ENCODE assay signal across 21 mouse cellular contexts in genomic region chr5:38708940-38709581, GRCm38 (mm10). TPM values are rescaled to one million over a fixed set of nuclear protein-coding genes. Genes with fewer than 3 reads are reported as not detected.
A peak's percentile ranks its signal among the peaks of the same experiment; 100 is the strongest.
DNase-seq lines count a peak whose midpoint lies in the region; TF ChIP-seq lines count a peak whose summit lies in the region.
"Had no signal": no experiment of that assay in that cellular context is flagged by ENCODE, and none has a peak within 500 bp of the region (broad histone marks: within the 10 kb centered on the region; RNA-seq: fewer than 3 reads in every experiment).

No protein-coding gene starts in this region.

- H3K27me3 ChIP-seq in ES-Bruce4 (ENCODE audit: control insufficient read depth, insufficient read depth, low read length, poor library complexity, severe bottlenecking), result no peaks in the 10 kb centered on the region
- H3K27me3 ChIP-seq: heart, embryonic 12.5 days; limb, embryonic 12.5 days; liver, embryonic 12.5 days; midbrain, embryonic 12.5 days had no signal

- H3K4me3 ChIP-seq in layer of hippocampus, adult 2 months, result no peak overlapping the region
- no peak overlapping the region for H3K4me3 ChIP-seq in ES-Bruce4 (ENCODE audit: low read depth, low read length)
- H3K4me3 ChIP-seq: gastrocnemius, adult 2 months; heart, embryonic 12.5 days; hindbrain, embryonic 10.5 days; limb, embryonic 12.5 days; liver, embryonic 12.5 days; midbrain, embryonic 12.5 days had no signal

- no peak overlapping the region for H3K9ac ChIP-seq in ES-Bruce4 (ENCODE audit: low read depth, poor library complexity, severe bottlenecking)
- H3K9ac ChIP-seq: heart, embryonic 12.5 days; limb, embryonic 12.5 days; liver, embryonic 12.5 days; midbrain, embryonic 12.5 days had no signal

- peaks cover 6% of the 10 kb centered on the region for H3K4me1 ChIP-seq in ES-Bruce4 (ENCODE audit: control insufficient read depth, insufficient read depth, low read length)
- H3K4me1 ChIP-seq: heart, embryonic 12.5 days; hindbrain, embryonic 10.5 days; limb, embryonic 12.5 days; liver, embryonic 12.5 days; midbrain, embryonic 12.5 days had no signal

- no peak overlapping the region for H3K27ac ChIP-seq in layer of hippocampus, adult 2 months
- no peak overlapping the region for H3K27ac ChIP-seq in ES-Bruce4 (ENCODE audit: insufficient read depth, low read length)
- H3K27ac ChIP-seq: gastrocnemius, adult 2 months; hindbrain, embryonic 10.5 days; limb, embryonic 12.5 days; liver, embryonic 12.5 days; midbrain, embryonic 12.5 days had no signal

- peak; percentile 77; the same call in 1 of the 2 replicates for TF ChIP-seq EP300 in ES-Bruce4 (IDR thresholded peaks at IDR 0.05; ENCODE audit: insufficient read depth, low read depth, low read length)

- no peaks in the 10 kb centered on the region for H3K36me3 ChIP-seq in ES-Bruce4 (ENCODE audit: control insufficient read depth, insufficient read depth, low read length, poor library complexity, severe bottlenecking)
- H3K36me3 ChIP-seq: heart, embryonic 12.5 days; hindbrain, embryonic 10.5 days; limb, embryonic 12.5 days; liver, embryonic 12.5 days; midbrain, embryonic 12.5 days had no signal

- TF ChIP-seq CTCF in layer of hippocampus, adult 2 months (conservative IDR thresholded peaks at IDR 0.05), result no peak
- no peak for TF ChIP-seq CTCF in ES-Bruce4 (IDR thresholded peaks at IDR 0.05; ENCODE audit: low read depth, low read length)

- H3K9me3 ChIP-seq in ES-Bruce4 (replicated peaks; ENCODE audit: control insufficient read depth, insufficient read depth, low read length, poor library complexity, severe bottlenecking), result no peaks in the 10 kb centered on the region
- H3K9me3 ChIP-seq: heart, embryonic 12.5 days; hindbrain, embryonic 10.5 days; limb, embryonic 12.5 days; liver, embryonic 12.5 days; midbrain, embryonic 12.5 days had no signal

- TF ChIP-seq POLR2A in ES-Bruce4 (IDR thresholded peaks at IDR 0.05; ENCODE audit: insufficient read depth, low read length), result no peak

- peak; percentile 35 to 48 for DNase-seq in cerebellum, postnatal 10 days
- no peak for DNase-seq in cerebellum, adult 8-10 months
- peak; percentile 8 to 15 for DNase-seq in layer of hippocampus, adult 2 months (ENCODE audit: low spot score in 2 of 2)
- DNase-seq in layer of hippocampus, adult 9-10 months (ENCODE audit: low spot score), result no peak
- peak; percentile 28 for DNase-seq in ZHBTc4 (ENCODE audit: low read depth, low spot score)
- no peak for DNase-seq in urinary bladder, postnatal 36 days (ENCODE audit: low spot score in 2 of 2)
- no peak for DNase-seq in gastrocnemius, postnatal 4 days (ENCODE audit: low spot score in 2 of 2)
- DNase-seq: adrenal gland, postnatal 14 days; gastrocnemius, adult 2 months; heart, postnatal 10 days; kidney, postnatal 25 days; lung, adult 18-20 months; thymus, adult 2 months; thymus, postnatal 4 days had no signal

RNA-seq across cellular contexts. Expression of gene Zfp518b, which starts 24.4 kb away (rescaled TPM):
- total RNA-seq in layer of hippocampus, adult 2 months (2021), result 10 to 100 TPM; 13.1 to 13.9 TPM
- polyA plus RNA-seq in ES-Bruce4 (2011; ENCODE audit: insufficient read depth, insufficient read length, low read depth, missing spikeins), result 21.6 and 26.6 TPM in 2 replicates
- total RNA-seq in gastrocnemius, postnatal 4 days (2021), result 10 to 100 TPM in 1 of 2 experiments, 1 to 10 TPM in 1; 8.2 to 10.7 TPM
- total RNA-seq: MEL had no signal

Comparison
In these comparisons a context has a peak if more than half of its experiments do, and no peak if none do; other contexts are left out.
1. DNase-seq: peak in cerebellum, postnatal 10 days (2 of 2), layer of hippocampus, adult 2 months (2 of 2) and ZHBTc4 (single experiment); none in cerebellum, adult 8-10 months (single experiment), layer of hippocampus, adult 9-10 months (single experiment), urinary bladder, postnatal 36 days (0 of 2) and gastrocnemius, postnatal 4 days (0 of 2).